Mouse (Mus musculus) brain, embryonic 14.5 days (tissue): Measurements from ENCODE around the gene Hk3.

Source experiments
- CTCF ChIP-seq: fragments of 200-500 bp; IDR thresholded peaks from 2 replicates; pipeline ENCODE4 v1.5.1; 2012; ENCODE audit warnings: inconsistent platforms, mild to moderate bottlenecking, moderate library complexity, borderline replicate concordance; ENCODE audit not compliant: insufficient read depth, insufficient read length; ENCODE audit errors: extremely low read depth
- POLR2A ChIP-seq: fragments of 200-500 bp; IDR thresholded peaks from 2 replicates; pipeline ENCODE4 v1.6.1; 2012; ENCODE audit warnings: mild to moderate bottlenecking, inconsistent platforms, borderline replicate concordance; ENCODE audit not compliant: poor library complexity, insufficient read depth, insufficient read length, severe bottlenecking; ENCODE audit errors: extremely low read depth

DNA sequence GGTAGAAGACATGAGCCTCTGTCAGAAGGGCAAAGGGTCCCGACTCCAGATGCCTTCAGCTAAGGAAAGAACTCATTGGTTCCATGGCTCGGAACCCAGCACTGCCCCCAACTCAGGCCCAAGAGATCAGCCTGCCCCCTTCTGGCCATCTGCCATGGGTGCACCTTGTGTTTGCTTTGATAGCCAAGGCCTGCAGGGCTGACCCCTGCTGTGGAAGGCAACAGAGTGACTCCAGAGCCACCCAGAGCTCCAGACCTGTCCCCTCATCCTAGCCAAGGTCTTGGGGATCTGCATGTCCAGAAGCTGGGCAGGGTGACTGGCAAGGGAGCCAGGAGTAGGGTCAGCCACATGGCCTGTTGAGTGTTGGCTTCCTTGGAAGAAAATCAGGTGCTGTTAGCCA is 37.6 kb downstream of the Hk3 start:
- TF ChIP-seq CTCF: peak; percentile 42
- no peak for TF ChIP-seq POLR2A
